Mouse (Mus musculus): ENCODE measurements around the gene Osbpl10.

DNA sequence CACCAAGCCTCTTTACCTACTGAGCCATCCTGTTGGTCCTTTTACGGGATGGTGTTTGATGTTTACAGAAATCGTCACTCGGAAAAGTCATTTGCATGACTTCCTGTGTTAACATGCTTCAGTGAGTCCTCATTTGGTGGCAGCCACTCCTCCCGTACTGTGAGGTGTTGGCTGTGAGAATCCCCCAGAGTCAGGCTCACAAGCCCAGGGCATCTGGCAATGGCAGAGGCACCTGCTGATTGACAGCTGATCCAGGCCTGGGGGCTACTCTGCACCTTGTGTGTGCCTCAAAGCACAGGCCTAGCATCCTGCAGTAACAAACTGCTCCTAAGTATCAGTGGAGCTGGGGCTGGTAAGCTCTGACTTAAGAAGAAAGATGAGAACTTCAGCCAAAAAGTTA lies 156.4 kb downstream of the Osbpl10 start:
- no peak for TF ChIP-seq CTCF (IDR thresholded peaks at IDR 0.05; ENCODE audit: low read depth, low read length)
- no peak for TF ChIP-seq POLR2A (IDR thresholded peaks at IDR 0.05; ENCODE audit: insufficient read depth, low read length)
- no peak for TF ChIP-seq EP300 (IDR thresholded peaks at IDR 0.05; ENCODE audit: insufficient read depth, low read depth, low read length)

Measured in ES-Bruce4 (cell line).